Mouse (Mus musculus): Measurements from ENCODE around the gene Mup19. TPM values are rescaled to one million over a fixed set of nuclear protein-coding genes. Genes with fewer than 3 reads are reported as not detected.
"Not testable (repeated sequence)": the region's sequence is repeated elsewhere in the genome, so short reads cannot be mapped to it uniquely, and the experiment has no call there.

The Mup19 gene
- total RNA-seq (2021) = not detected

DNA sequence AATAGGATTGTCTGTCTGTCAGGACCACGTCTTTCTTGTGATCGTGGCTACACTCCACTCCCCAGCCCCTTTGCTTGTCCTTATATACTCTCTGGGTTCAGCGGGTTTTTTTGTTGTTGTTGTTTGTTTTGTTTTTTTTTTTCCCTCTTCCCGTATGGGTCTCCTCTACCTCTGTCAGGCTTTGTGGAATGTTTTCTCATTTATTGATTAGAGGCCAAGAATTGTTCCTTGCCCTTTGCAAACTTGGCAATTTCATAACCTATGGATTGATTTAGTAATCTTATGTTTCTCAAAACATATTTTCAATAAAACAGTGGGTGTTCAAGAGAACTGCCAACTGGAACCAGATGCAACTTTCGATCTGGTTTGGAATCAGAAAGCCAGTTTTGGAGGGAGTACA, at the start of gene Mup19:
TSS of gene Mup19 (minus strand) at position 101 of the 400 bp plus-strand sequence.
- not testable (repeated sequence) for DNase-seq

GRCm38 (mm10) chr4:61829211-61829610, 47.1 kb upstream of the Mup19 start:
- no peak for DNase-seq

DNA sequence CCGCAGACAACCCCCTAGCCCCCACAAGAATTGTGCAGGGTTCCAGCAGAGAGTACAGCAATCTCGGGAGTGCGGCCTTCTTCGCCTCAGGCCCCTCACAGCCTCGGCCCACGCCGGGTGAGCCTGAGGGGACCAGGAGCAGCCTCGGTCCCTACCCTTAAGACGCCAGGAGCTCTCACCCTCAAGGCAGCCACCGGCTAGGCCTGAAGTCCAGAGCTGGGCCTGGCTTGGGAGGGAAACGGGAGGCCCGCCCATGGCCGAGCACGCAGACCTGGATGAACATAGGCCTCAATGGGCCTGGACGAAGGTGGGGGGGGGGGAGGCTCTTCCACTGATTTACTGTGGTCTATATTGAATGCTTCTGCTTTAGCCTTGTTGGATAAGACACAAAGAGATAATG, 41.1 kb upstream of the Mup19 start:
- DNase-seq = no peak

GRCm38 (mm10) chr4:61822541-61822940, 40.5 kb upstream of the Mup19 start:
- not testable (repeated sequence) for DNase-seq

DNA sequence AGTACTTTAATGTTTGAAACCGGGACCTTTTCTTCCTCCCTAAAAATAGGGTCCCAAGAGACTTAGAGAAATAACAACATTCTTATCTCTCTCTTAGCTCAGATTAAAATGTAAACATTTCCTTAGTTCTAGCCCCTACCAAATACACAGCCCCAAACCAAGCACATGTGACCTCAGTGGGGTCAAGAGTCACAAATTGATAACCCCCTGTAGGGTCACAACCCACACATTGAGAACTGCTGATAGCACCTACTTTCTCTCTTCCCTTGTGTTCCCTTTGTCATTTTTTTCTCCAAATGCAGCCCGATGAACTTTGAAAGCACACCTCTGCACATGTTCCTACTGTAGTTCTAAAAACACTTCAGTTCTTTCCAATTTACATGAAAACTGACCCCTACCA, 33.5 kb upstream of the Mup19 start:
- DNase-seq = no peak

DNA sequence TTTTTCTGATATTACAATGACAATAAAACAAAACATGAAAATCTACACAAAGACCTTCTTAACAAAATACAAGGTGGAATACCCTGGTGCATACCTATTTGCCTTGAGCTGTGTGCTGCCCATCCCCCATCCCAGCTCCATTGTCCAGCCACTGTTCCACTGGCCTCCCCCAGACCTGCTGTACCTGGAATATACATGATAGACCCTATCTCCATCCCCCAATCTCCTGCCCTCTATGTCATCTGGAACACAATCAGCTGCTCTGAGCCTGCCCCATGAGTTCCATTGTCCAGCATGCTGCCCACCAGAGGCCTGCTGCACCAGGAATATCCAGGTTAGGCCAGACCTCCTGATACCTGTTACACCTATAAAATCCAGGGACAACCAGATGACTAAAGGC, 31.4 kb upstream of the Mup19 start:
- DNase-seq = no peak

GRCm38 (mm10) chr4:61811193-61811592, 29.1 kb upstream of the Mup19 start:
- peak; percentile 51 for DNase-seq

GRCm38 (mm10) chr4:61808926-61809325, 26.9 kb upstream of the Mup19 start:
- not testable (repeated sequence) for DNase-seq

DNA sequence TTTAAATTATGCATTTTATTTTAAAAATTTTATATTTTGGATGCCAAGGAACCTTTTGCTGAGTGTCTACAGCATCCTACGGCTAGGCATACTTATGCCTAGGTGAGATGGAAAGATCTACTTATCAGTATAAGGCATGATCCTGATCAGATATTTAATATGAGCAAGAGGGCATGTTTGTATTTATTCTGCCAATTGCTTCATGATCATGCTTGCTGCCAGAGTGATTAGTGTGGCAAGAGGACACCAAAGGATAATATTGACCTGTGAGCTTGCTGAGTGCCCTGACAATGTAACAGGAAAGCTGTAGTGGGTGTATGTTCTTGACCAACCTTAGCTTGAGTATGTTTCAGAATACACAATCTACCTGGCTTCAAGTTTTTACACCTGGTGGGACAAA, 7.6 kb upstream of the Mup19 start:
- DNase-seq = not testable (repeated sequence)

DNA sequence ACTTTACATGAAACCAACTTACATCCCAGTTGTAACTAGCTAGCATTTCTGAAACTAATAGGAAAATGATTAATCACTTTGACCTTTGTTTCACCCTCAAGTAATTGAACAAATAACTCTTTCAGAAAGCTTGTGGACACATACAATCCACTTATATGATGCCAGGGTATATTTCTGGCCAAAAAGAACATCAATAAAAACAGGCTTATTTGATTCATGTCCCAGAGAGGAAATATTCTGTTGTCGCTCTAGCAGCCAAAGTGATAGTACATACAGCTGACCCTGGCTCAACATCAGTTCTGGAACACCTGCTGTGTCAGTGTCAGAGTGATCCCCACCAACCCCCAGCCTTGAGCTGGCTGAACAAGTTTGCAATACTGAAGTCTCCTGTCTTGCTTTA, 2.2 kb upstream of the Mup19 start:
- not testable (repeated sequence) for DNase-seq

Other genes starting within 250 kb of the Mup19 start
- not detected for gene Mup17, start 186.4 kb downstream of the Mup19 start, total RNA-seq (2021)
- gene Mup18, start 108.1 kb downstream of the Mup19 start, total RNA-seq (2021) = not detected
- gene Mup5, start 53.0 kb upstream of the Mup19 start, total RNA-seq (2021) = not detected